Mouse (Mus musculus) heart, adult 2 months (tissue): ENCODE data around the gene Mpped1. TPM values are rescaled to one million over a fixed set of nuclear protein-coding genes. Genes with fewer than 3 reads are reported as not detected.

ENCODE experiments used
- DNase-seq, 2 experiments: peaks; one replicate each; pipeline ENCODE4 v3.0.0; 2021
- H3K27ac ChIP-seq: fragments of 200-600 bp; 2 replicates; pipeline ENCODE4 v1.8.1; 2022
- H3K27me3 ChIP-seq: fragments of 200-500 bp; 2 replicates; pipeline ENCODE4 v1.6.1; 2012; ENCODE audit warnings: mild to moderate bottlenecking, low read length, inconsistent platforms, mixed read lengths; ENCODE audit not compliant: control insufficient read depth, insufficient read depth
- H3K36me3 ChIP-seq: fragments of 200-500 bp; 2 replicates; pipeline ENCODE4 v1.6.1; 2012; ENCODE audit warnings: low read length, inconsistent platforms; ENCODE audit not compliant: control insufficient read depth, insufficient read depth
- H3K4me1 ChIP-seq: fragments of 200-500 bp; 2 replicates; pipeline ENCODE4 v1.6.1; 2011; ENCODE audit warnings: low read length; ENCODE audit not compliant: control insufficient read depth, insufficient read depth
- H3K4me3 ChIP-seq: fragments of 200-600 bp; 2 replicates; pipeline ENCODE4 v1.8.1; 2022
- H3K79me2 ChIP-seq: fragments of 200-500 bp; replicated peaks from 2 replicates; pipeline ENCODE4 v1.6.1; 2012; ENCODE audit warnings: mild to moderate bottlenecking, inconsistent platforms, low read length, moderate library complexity, mixed read lengths; ENCODE audit not compliant: control insufficient read depth, insufficient read depth
- H3K9ac ChIP-seq: fragments of 200-500 bp; 2 replicates; pipeline ENCODE4 v1.6.1; 2012; ENCODE audit warnings: low read depth, mild to moderate bottlenecking, control low read depth, inconsistent platforms, low read length, mixed read lengths
- CTCF ChIP-seq: fragments of 200-600 bp; IDR thresholded peaks from 2 replicates; pipeline ENCODE4 v1.8.1; 2022; ENCODE audit warnings: antibody characterized with exemption, mild to moderate bottlenecking, moderate library complexity
- EP300 ChIP-seq: fragments of 200-500 bp; IDR thresholded peaks from 2 replicates; pipeline ENCODE4 v1.6.1; 2011; ENCODE audit warnings: low read depth, low read length, control low read depth; ENCODE audit not compliant: insufficient read depth
- POLR2A ChIP-seq: fragments of 200-500 bp; IDR thresholded peaks from 2 replicates; pipeline ENCODE4 v1.6.1; 2011; ENCODE audit warnings: mild to moderate bottlenecking, low read depth, low read length, control low read depth; ENCODE audit not compliant: insufficient read depth
- WGBS: fragments of 180-500 bp; shearing (Covaris S2); methylation state at CpG from one replicate; pipeline ENCODE4 v1.1.7; 2018; 5-methylcytosine and 5-hydroxymethylcytosine counted together
- intact Hi-C: fragments of 180-260 bp; cut with DNase I; formaldehyde crosslinking; loops from one replicate; pipeline ENCODE4 v1.15.1; 2025
- polyA plus RNA-seq: library from polyadenylated mRNA; depleted of rRNA; stranded (reverse); fragments of >200 nt; gene quantifications from 2 replicates; pipeline ENCODE4 v1.2.3, GENCODE M21; 2012
- total RNA-seq, 2 experiments: library from RNA; stranded (reverse); gene quantifications; 2 replicates each; pipeline ENCODE4 v1.2.3; 2021

The Mpped1 gene
- total and polyA plus RNA-seq, 3 experiments = not detected

DNA sequence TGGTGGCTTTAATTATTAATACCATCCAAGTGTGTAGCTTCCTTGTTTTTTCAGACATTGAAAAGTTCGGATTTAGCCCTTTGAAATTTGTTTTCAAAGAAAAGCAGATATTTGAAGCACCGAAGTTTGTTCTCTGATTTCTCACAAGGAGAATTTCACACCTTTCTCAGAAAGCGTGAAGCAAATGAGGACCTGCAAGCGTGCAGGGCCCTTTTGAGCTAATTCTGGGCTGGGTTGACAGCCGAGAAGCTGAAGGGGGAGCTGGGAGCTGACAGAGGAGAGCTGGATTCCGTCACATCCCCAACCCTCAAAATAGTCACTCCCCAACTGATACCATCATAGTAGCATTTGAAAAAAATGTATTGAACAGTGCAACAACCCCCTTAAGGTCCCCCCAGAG is 34.8 kb downstream of the Mpped1 start:
- TF ChIP-seq EP300 (no peak), POLR2A (no peak), CTCF (no peak)
- 60% methylated on average over 6 of the region's 6 CpGs for WGBS
- Histone ChIP-seq H3K4me1 (no peaks in the 10 kb centered on the region), H3K9ac (no peak overlapping the region), H3K36me3 (no peaks in the 10 kb centered on the region), H3K27me3 (peaks cover 4% of the 10 kb centered on the region), H3K27ac (no peak overlapping the region), H3K79me2 (no peaks in the 10 kb centered on the region), H3K4me3 (no peak overlapping the region)
- intact Hi-C loops = no loop called here
- no peak for DNase-seq

DNA sequence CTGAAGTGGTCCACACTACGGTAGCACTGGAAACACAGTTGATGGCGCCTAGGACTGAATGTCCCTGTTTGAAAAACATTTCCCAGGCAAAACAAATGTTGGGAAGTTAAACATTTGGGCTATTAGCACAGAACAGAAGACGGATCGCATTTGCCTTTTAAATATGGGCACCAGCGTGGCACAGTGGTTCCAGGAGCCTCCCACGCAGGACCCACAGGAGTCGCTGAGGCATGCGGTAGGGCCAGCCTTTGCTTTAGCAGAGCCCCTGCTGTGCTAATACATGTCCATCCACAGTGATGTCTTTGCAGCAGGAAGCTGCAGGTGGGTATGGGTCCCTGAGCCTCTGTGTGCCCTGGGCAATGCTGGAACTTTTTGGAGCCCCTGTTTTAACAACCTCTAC is 48.7 kb downstream of the Mpped1 start:
- WGBS = 79% methylated on average over 8 of the region's 8 CpGs

DNA sequence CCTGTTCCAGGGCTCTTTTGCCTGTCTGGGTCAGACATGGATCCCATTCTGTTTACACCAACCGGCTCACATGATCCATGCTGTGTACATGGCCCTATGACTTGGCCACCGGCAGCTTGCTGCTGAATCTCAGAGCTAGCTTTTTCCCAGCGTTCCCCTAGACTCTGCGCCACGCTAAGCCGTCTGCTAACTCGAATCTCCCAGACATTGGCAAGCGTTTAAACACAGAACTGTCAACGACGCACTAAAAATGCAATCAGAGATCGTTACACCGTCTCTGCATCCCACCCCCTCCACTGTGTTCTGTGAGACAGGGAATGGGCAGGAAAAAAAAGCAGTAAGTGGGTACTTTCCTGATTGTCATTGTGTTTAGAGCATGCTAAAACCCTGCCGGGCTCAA is 50.0 kb downstream of the Mpped1 start:
- Histone ChIP-seq H3K27ac (no peak overlapping the region), H3K9ac (no peak overlapping the region), H3K36me3 (no peaks in the 10 kb centered on the region), H3K79me2 (no peaks in the 10 kb centered on the region), H3K4me3 (no peak overlapping the region), H3K4me1 (no peaks in the 10 kb centered on the region), H3K27me3 (no peaks in the 10 kb centered on the region)
- no peak for DNase-seq
- intact Hi-C loops = no loop called here
- 78% methylated on average over 13 of the region's 13 CpGs for WGBS
- TF ChIP-seq EP300 (no peak), POLR2A (no peak), CTCF (no peak)

More for the DNA sequence above, 48.7 kb downstream of the Mpped1 start:
- Histone ChIP-seq H3K4me1 (no peaks in the 10 kb centered on the region), H3K4me3 (no peak overlapping the region), H3K36me3 (no peaks in the 10 kb centered on the region), H3K79me2 (no peaks in the 10 kb centered on the region), H3K27ac (no peak overlapping the region), H3K27me3 (no peaks in the 10 kb centered on the region), H3K9ac (no peak overlapping the region)
- TF ChIP-seq CTCF = no peak
- no peak for TF ChIP-seq EP300
- TF ChIP-seq POLR2A = no peak
- intact Hi-C loops = no loop called here
- DNase-seq = no peak

DNA sequence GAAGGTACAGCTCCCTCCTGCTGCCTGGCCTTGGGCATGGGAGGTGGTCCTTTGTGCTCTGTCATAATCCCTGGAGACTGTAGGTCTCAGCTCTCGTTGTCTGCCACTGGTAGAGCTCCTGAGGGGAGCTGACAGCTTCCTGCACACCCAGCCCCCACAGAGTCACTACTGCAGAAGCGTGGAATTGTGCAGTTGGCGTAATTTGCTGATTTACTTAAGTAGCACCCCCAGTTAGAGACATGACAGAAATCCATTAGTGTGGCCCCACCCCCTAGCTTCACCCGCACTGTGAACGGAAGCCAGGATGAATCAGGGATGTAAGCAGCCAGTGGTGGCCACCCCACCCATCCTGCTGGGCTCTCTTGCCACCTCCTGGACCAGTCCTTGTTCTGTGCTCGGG is 53.0 kb downstream of the Mpped1 start:
- intact Hi-C loops = no loop called here
- Histone ChIP-seq H3K9ac (no peak overlapping the region), H3K27ac (no peak overlapping the region), H3K36me3 (no peaks in the 10 kb centered on the region), H3K4me3 (no peak overlapping the region), H3K27me3 (no peaks in the 10 kb centered on the region), H3K4me1 (no peaks in the 10 kb centered on the region), H3K79me2 (no peaks in the 10 kb centered on the region)
- no peak for TF ChIP-seq EP300
- no peak for TF ChIP-seq CTCF
- no peak for TF ChIP-seq POLR2A
- WGBS = 46% methylated on average over 6 of the region's 6 CpGs
- DNase-seq = no peak

DNA sequence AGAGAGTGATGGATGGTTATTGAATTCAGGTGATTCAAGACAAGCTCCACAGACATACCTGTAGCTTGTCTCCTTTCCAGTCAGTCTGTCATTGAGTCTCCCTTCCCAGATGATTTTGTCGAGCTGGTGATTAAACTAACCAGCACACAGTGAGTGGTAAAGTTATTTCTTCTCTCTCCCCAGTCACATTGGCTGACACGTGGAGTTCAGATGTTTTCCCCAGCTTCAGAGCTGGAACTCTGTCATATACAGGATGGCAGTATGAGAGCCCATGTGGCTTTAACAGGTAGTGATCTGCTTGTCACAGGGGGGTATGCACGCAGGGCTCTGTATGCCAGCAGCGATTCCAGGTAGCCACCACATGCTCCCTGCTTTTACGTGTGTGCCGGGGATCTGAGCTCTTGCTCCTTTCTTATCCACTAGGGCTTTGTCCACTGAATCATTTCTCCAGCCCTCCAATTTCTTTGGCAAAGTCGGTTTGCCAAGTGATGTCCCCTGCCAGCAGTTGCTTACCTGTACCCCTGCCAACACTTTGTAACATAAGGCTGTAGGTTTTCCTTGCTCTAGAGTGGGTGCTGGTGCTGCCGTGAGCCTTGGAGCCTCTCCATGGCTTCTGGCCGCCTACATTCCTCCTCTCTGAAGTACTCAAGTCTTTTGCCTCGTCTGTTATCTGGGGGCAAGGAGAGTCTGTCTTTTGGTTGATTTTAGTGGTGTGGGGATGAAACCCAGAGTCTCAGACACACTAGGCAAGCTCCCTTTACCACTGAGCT is 61.9 kb downstream of the Mpped1 start:
- H3K27ac ChIP-seq = no peak overlapping the region
- H3K4me3 ChIP-seq = no peak overlapping the region
- 53% methylated on average over 10 of the region's 10 CpGs for WGBS
- no peak overlapping the region for H3K9ac ChIP-seq
- no peak for DNase-seq
- H3K79me2 ChIP-seq = no peaks in the 10 kb centered on the region
- no peak for TF ChIP-seq CTCF
- no peak for TF ChIP-seq EP300
- no peak for TF ChIP-seq POLR2A
- intact Hi-C loops = no loop called here
- no peaks in the 10 kb centered on the region for H3K36me3 ChIP-seq
- H3K4me1 ChIP-seq = no peaks in the 10 kb centered on the region
- H3K27me3 ChIP-seq = no peaks in the 10 kb centered on the region; the same call in 1 of the 2 replicates

DNA sequence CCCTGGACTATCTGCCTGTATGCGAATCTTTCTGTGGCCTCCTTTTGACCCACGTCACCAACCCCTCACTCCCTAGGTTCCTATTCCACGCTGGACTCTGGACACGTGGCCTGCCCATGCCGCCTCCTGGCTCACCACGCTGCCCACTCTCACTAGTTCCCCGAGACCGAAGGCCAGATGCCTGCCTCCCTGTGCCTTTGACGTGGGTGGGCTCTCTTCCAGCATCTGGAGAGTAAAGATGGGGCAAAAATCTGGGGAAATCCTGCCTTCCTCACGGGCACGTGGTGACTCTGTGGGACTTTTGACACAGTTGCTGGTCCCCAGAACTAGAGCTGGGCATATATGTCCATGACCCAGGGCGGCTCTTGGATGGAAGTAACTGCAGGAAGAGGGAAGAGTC is 63.2 kb downstream of the Mpped1 start:
- 80% methylated on average over 12 of the region's 12 CpGs for WGBS

More for the DNA sequence above, 63.2 kb downstream of the Mpped1 start:
- no peaks in the 10 kb centered on the region for H3K36me3 ChIP-seq
- no peak overlapping the region for H3K27ac ChIP-seq
- intact Hi-C loops = no loop called here
- DNase-seq = no peak
- H3K4me3 ChIP-seq = no peak overlapping the region
- TF ChIP-seq POLR2A (no peak), CTCF (no peak), EP300 (no peak)
- no peak overlapping the region for H3K9ac ChIP-seq
- H3K79me2 ChIP-seq = no peaks in the 10 kb centered on the region
- H3K4me1 ChIP-seq = no peaks in the 10 kb centered on the region
- no peaks in the 10 kb centered on the region; the same call in 1 of the 2 replicates for H3K27me3 ChIP-seq
